Mouse (Mus musculus) urinary bladder, postnatal 4 days (tissue): ENCODE results near the gene Tram2.
A peak's percentile ranks its signal among the peaks of the same experiment; 100 is the strongest.

Source experiments
- DNase-seq, 2 experiments: peaks; one replicate each; pipeline ENCODE4 v3.0.0; 2021 to 2022; ENCODE audit warnings: low spot score in 2 of 2

Tram2 gene

DNA sequence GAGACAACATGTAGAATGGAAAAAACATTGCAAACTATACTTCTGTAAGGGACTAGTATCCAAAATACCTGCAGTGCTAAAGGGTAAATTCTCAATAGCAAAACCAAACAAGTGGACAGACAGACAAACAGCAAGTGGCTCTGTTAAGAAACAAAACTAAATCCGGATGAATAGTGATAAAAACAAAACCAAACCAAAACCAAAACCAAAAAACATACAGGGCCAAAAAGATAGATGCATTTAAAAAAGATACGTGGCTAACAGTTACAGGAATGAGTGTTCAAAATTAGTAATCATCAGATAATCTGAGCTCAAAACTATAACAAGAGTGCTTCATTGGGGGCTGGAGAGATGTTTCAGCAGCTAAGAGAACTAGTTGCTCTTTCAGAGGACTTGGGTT is 109.4 kb downstream of the Tram2 start:
- DNase-seq, result no peak

DNA sequence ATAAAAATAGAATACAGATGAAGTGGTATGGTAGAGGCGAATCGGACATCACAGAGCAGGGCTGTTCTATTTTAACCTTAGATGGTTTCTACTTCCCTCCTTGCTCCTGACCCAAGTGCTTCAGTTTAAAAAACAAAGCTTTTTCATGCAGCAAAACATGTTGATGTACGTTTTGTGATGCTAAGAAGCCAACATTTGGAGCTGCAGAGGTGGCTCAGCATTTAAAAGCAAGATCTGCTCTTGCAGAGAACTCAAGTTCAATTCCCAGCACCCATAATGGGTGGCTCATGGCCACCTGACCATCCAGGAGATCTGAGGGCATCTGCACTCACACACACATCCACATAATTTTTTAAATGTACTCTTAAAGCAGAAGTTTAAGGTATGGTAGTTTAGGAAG is 124.2 kb downstream of the Tram2 start:
- no peak for DNase-seq

DNA sequence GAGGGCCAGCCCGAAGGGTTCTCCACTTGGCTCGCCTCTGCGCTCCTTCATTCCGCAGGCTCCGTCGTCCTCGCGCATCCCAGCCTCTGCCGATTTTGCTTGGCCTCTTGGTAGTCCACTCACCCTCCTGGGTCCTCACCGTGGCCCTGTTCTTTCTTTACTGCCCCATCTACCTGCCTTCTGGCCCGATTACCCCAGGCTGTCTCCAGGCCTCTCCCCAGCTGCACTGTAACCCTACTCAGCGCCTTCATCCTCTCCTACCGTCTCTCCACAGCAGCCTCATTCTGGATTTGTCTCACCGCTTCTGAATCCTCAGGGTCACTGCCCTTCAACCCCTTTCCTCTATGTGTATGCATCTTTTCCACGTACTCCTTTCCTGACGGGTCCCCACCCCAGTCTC is 127.2 kb downstream of the Tram2 start:
- no peak for DNase-seq

DNA sequence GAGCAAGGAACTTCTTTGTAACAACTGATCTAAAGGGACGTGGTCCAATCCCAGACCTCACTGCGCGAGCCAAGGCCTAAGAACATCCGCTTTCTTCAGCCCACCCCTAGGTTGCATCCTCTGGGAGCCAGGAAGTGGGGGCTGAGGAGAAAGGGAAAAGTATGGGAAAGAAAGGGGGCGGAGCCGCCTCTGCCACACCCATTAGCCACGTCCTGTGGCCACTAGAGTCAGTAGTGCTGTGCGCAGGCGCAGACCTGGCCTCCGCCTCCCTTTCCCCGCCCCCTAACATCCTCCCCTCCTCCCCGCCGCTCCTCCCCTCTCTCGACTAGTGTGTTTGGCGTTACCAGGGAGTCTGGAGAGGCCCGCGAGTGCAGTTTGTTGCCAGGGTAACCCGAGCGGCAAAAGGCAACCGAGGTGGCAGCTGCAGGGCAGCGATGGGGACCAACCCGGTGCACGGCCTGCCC is 127.7 kb downstream of the Tram2 start, which contains the start of gene Efhc1:
Gene Efhc1, plus strand, starts transcription at position 327 of the 464 bp plus-strand sequence.
- DNase-seq, result peak; percentile 92 to 95
